Mouse (Mus musculus) cortical plate, adult 2 months (tissue): ENCODE data around the gene Olfr987.

Source experiments
- CTCF ChIP-seq: fragments of 200-500 bp; IDR thresholded peaks from 2 replicates; pipeline ENCODE4 v1.5.1; 2011; ENCODE audit warnings: mild to moderate bottlenecking, control low read depth, low read length; ENCODE audit not compliant: insufficient read depth; ENCODE audit errors: extremely low read depth
- POLR2A ChIP-seq: fragments of 200-500 bp; IDR thresholded peaks from 2 replicates; pipeline ENCODE4 v1.6.1; 2011; ENCODE audit warnings: mild to moderate bottlenecking, low read length, control low read depth; ENCODE audit not compliant: insufficient read depth; ENCODE audit errors: extremely low read depth

DNA sequence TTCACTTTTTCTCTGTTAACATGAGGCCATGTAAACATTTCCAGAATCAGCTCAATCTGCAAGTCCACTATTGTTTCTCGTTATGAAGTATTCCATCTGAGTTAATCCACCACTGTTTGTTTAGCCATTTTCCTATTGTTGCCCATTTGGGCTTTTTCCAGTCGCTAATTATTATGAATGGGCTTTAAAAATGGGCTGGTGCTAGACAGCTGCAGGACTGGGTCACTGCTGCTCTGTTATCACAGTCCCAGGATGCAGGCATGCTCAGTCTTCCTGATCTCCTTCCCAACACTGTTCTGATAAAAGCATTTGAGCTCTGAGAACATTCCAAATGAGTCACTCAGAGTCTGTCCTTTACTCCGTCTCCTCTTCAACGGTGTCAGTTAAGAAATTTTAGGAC lies 58.1 kb downstream of the Olfr987 start:
- no peak for TF ChIP-seq CTCF
- no peak for TF ChIP-seq POLR2A
